Mouse (Mus musculus): ENCODE results near the gene Myo10.

The Myo10 gene

DNA sequence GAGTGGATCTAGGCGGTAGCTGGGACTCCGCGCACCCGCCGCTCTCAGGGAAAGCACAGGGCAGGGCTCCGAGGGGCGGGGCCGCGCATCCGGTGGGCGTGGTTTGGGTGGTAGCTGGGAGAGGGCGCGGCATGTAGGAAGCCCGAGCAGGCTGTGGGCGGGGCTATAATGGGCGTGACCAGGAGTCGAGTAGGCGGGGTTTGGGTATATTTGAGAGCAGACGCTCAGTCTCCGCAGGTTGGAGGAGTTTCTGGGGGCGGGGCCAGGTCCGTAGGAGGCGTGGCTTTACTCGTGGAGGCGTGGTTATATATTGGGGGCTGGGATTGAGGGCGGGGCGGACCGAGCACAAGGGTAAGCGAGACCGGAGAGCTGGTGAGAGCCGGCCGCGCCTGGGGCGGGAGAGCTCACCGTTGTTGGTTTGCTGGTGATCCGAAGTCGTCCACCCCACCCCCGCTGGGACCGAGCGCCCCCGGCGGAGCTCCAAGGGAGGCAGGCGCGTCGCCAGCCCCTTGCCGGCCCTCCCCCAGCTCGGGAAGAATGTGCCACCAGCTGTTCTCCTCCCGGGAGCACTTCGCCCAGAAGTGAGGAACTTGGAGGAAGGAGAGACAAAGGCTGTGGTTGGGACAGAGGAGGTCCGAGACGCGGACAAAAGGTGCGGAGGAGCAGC, at the start of gene Myo10:
Gene Myo10 (plus strand): TSS at position 326 of the 667 bp plus-strand sequence.
- DNase-seq: peak; percentile 89

DNA sequence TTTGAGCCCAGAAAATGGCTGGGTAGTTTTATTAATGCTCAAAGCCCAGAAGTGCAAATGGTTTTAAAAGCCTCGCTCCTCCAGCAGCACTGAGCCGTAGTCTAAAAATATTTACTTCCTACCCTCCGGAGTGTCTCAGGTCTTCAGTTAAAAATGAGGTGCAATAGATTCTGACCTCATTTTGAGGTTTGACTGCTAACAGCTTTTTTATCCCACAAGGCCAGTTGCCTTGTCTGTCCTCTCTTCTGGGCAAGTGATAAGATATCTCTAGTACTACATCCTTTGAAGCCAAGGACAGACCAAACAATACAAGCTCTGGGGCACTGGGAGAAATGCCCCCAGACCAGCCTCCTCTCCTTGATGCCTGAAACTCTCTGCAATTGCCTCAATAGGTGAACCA, 49.2 kb upstream of the Myo10 start:
- no peak for DNase-seq

DNA sequence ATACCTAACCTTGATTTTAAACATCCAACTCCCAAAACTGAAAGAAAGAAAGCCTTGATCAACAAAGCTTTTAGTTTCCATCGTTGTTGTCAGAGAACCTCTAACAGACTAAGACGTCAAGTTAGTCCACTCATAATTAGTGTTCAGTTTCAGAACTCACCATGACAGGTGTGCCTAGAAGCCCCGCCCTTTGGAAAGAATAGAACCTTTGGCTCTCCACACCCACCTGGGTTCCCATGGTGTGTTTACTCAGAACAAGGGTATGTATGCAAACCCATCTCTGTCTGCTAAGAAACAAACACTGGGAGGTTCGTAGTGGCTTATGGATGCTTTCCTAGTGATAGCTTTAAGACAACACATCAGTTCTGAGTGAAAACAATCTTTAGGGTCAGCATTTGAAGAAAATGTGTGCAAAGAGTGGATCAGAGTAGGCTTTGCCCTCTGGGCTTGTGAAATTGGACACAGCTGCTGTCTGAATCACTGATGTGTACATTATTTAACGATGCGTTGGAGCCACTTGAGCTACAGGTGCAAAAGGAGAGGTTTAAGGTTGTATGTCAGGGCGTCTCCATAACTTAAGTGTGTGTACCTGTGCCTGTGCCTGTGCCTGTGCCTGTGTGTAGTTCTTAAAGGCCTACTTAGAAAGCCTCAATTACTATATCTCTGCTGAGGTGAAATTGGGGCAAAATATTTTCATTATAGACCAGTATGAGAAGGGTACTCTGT, 48.3 kb upstream of the Myo10 start:
- DNase-seq: no peak

DNA sequence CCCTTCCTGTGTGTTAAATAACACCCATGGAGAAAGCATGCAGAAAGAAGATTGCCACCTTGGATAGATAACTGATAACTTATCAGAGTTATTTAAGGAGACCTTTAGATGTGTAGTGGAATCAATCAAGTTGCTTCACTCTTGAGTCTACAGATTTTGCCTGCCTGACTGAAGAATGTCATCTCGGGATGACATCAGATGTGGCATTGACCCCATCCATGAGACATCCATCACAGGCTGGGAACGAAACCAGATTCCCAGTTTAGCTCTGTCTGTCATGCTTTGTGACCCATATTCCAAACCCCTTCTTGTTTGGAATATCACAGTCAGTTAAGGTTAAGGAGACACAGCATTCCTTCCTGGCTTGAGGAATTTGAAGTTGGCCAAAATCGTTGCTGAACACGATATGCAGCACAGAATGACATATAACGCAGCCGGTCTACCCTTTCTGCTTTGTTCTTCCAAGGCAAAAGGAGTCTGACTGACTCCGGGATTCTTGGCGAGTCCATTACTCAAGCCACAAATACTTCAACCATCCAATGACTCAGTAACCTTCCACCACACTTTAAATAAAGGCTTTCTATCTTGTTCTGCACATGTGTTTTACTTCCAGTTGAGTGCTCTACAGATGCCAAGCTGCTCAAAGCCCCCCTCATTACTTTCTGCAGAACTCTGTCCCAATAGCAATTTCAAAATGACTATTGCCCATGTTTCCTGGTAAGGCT, 44.8 kb upstream of the Myo10 start:
- no peak for DNase-seq

DNA sequence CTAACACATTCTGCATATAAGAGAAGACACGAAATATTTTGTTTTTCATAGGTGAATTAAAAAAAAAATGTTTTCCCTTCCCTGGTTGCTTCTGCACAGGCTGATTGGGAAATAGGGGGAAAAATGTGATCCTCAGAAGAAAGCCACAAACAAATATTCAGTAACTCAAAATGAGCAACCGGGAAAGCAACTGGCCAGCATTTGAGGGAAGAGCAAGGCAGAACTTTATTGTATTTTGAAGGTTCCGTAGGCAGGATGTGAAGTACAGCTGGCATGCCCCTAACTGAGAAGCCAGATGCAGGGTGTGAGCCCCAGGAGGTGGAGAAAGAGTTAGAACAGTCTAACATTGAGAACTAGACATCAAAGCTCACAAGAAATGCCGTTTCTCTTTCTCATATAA, 44.0 kb upstream of the Myo10 start:
- DNase-seq: no peak

DNA sequence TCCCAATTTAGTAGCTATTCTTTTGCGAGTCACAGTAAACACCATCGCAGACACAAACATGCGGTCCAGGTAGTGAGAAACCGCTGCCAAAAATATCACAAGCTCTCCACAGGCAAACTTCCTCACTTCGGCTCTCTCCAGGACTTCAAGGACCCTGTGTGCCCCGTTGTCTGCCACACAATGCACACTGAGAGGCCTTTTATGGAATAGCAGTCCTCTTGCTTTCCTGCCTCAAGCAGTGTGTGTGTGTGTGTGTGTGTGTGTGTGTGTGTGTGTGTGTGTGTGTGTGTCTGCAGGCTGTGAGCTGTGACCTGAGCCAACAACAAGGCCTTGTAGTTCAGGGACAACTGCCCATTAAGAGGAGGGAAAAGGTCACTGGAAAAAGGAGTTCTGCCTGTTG, 41.6 kb upstream of the Myo10 start:
- no peak for DNase-seq

DNA sequence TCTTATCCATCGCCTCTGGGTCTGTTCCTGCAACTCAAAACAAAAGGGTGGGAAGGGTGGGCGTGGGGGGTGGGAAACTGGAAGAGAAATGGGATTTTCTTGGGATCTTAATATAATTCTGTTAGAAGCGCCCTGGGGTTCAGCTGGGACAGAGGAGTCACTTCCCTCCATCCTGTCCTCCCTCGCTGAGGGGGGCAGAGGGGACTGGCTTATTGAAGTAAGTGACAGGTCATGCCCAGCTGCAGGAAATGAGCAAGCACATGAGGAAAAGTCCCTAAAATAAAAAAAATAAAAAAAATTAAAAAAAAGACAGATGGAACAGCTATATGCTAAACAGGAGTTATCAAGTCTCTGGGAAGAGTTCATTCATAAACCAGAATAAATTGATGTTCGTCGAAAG, 40.3 kb upstream of the Myo10 start:
- no peak for DNase-seq

DNA sequence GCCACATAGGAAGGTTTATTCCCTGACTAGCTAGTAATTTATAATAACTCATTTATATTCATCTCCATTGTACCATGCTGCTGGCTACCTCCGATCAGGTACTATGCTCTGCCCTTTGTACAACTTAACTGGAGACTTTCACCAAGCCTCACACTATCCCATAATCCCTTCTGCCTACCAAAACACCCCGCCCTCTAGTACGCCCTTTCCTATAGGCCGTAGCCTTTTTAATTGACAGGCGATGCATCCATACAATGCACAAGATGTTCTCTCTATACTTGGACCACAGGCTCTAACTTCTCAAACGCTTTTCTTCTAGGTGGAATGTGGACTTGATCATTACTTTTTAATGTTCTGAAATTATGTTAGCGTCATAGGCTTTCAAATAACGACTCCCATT, 39.0 kb upstream of the Myo10 start:
- no peak for DNase-seq

DNA sequence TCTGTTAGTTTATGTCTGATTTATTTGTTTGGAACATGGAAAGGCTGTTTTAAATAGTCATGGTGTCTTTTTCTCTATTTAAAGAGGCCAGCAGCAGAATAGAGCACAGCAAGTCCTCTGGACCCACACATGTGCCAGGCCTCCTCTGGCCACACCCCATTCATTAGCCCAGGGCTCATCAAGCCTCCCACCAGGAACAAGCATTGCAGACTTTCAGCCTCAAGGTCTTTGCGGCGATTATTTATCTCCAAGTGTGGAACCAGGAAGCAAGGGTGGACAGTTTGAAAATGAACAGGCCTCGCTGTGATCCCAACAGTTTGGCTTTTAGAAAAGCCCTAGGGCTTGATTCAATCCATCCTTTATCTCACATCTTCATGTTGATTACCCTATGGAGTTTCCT, 35.5 kb upstream of the Myo10 start:
- no peak for DNase-seq

DNA sequence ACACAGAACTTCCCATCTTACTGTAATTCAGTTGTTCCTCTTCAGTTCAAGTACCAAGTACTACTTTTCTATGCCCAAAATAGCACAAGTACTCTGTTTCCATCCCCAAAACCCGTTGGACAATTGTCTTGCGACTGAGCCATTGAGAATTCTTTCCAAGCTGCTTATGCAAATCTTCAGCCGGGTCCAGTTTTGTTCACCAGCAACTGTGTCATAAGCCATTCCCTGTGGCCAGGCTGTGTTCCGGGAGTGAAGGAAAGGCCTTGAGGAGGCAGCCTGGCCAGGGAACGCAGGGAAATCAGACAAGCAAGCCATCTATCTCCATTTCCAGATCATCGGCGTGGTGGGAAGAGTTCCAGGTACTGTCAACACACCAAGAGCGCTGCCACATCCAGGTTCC, 34.4 kb upstream of the Myo10 start:
- no peak for DNase-seq

DNA sequence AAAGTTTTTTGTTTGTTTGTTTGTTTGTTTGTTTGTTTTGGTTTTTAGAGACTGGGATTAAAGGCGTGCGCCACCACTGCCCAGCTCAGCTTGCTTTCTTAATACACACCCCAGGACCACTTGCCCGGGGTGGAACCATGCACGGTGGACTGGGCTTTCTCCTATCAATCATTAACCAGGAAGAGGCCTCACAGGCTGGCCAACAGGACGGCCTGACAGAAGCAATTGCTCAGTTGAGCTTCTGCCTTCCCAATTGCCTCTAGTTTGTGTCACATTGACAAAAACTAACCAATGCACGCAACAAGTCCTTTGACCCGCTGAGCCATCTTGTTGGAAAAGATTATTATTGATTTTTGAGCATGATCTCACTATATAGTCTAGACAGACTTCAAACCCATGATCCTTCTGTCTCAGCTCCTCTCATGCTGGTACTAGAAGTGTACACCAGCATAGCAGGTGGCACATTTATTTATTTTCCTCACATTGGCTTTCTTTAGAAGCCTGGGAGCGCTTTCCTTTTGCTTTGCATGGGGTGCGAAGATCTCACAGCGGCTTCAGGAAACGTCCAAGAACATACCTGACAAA, 32.9 kb upstream of the Myo10 start:
- DNase-seq: no peak

DNA sequence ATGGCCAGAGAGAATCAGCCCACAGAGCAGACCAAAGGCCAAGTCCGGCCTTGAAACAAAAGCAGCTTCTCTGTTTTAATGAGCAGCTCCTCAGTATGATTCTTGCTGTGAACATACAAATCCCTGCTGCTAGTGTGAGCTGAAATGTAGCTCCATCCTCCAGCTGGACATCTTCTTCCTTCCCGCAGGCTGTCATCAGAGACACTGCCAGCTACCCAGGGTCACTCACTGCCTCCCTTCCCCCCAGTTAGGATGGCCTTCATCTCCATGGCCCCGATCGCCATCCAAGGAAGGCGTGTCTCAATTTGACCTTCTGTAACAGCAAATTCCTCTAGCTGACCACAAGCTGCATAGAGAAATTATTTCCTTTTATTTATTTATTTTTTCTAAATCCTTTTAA, 32.4 kb upstream of the Myo10 start:
- peak; percentile 39 for DNase-seq

DNA sequence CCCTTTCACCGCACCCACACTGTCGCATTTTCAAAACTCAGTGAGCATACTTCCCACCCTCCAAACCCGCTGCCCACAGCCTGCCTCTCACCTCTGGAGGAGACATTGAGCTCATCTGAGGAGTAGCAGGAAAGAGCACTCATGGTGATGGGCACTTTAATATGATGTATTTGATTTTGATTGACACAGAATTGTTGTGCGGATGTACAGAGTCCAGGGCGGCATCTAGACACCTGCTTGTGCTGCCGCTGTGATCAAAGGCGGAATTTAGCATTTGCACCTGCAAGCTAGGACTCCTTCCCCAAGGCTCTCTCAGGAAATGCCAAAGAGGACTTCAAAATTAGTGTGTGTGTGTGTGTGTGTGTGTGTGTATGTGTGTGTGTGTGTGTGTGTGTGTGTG, 31.4 kb upstream of the Myo10 start:
- no peak for DNase-seq

DNA sequence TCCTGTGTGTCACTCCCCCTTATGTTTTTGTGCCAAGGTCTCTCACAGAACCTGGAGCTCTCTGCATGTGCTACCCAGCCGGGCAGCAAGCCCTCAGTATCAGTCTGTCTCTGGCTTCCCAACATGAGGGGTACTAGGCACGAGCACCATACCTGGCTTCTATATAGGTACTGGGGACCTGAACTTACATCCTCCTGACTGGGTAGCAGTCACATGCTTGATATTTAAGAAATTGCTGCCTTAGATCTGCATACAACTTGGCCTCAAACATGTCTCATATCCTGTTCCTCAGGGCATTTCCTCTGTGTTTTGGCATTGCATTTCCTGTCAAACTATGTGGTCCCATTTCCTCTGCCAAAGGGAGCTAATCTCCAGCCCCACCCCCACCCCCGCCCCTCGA, 30.4 kb upstream of the Myo10 start:
- no peak for DNase-seq

DNA sequence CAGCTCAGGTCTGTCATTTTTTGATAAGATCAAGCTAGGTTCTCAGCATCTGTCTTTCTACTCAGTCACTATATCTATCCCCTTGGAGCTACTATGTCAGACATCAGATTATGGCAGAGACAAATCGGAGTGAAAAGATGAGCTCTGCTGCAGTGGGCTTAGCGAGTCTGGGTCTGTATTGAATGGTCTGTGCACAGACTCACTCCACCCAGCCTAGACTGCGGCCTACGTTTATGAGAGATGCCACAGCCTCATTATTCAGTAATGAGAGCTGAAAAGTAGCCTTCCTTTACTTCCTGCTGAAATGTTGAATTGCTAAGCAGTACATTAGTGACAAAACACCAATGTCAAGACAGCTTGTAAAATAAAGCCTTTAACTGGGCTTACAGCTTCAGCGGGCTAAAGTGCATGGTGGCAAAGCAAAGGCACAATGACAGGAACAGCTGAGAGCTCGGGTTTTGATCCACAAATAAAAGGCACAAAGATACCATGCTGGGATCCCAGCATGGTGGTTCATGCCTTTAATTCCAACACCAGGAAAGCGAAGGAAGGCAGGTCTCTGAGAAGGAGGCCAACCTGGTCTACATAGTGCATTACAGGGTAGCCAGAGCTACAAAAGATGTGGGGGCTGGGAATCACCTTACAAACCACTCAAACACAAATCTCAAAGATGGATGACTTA, 28.7 kb upstream of the Myo10 start:
- DNase-seq: no peak

DNA sequence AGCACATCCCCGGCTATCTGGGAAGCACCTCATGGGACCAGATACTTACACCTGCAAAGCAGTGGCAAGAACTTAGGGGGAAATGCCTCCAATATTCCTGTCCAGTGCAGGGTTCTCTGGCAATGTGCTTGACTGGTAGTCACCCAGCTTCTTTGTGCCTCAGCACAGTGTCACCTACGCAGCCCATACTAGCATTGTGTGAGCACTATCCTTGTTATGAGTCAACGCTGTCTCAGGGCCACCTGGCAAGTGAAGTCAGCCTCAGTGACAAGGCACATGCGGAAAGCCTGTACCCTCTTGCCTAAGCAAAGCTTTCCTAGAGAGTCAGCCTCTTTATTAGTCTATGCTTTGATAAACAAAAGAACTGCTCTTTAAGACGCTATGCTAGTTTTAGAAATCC, 24.0 kb upstream of the Myo10 start:
- DNase-seq: no peak

DNA sequence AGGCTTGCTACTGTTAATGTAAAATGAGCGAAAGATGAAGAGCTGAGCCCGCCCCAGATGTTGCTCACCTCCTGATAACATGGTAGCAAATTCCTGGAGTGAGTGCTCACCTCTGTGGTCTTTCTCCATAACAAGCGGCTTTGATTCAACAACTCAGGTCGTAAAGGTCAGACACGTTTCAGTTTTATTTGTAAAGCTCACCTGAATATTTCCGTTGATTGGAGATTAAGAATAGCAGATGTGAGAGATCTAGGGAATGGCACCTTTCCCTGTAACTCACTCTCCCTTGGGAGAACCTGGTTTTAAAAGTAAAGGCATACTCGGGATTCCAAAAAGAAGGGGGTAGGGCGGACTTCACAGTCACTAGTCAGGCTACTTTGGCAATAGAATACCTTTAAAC, 20.0 kb upstream of the Myo10 start:
- no peak for DNase-seq

DNA sequence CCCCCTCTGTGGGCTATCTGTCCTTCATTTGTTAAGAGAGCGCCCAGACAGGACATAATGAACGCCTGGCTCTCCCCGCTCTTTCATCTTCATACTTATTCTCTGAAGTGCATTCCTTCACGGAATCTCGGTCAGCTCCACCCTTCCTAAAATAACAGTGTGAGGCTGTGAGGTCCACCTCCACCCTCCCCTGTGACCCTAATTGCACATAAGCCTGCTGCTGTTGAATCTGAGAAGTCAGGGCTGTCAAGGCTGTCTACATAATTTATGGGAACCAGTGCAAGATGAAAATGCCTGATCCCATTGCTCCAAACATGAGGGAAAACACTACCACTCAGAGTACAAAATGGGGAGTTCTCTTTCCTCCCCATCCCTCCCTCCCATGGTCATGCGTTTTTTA, 19.0 kb upstream of the Myo10 start:
- DNase-seq: no peak

DNA sequence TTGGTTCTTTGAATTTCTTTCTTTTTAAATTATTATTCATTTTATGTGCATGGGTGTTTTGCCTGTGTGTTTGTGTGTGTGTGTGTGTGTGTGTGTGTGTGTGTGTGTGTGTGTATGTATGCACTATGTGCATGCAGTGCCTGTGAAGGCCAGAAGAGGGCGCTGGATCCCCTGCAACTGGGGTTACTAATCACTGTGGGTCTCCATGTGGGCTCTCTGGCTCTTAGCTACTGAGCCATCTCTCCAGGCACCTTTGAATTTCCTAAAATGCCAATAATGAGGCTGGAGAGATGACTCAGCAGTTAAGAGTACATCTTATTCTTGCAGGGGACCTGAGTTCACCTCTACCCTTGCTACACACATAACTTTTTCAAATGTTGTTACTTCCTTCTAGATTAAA, 18.1 kb upstream of the Myo10 start:
- DNase-seq: no peak

DNA sequence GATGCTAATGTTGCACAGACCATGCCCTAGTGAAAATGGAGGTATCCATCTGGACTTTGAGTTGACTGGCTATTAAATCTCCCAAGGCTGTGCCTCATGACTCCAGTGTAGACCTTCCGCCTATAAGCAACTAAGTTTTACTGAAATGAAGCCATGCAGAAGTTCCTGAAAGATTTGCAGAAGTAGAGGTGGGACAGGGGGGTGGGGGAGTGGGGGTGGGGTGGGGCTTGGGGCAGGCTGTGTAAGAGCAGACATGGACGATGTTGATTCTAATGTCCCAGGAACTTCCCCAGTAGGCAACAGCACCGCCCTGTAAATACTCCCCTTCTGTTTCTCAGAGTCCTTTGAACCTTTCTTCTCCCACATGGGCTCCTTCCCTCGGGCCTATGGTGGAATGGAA, 16.9 kb upstream of the Myo10 start:
- no peak for DNase-seq

DNA sequence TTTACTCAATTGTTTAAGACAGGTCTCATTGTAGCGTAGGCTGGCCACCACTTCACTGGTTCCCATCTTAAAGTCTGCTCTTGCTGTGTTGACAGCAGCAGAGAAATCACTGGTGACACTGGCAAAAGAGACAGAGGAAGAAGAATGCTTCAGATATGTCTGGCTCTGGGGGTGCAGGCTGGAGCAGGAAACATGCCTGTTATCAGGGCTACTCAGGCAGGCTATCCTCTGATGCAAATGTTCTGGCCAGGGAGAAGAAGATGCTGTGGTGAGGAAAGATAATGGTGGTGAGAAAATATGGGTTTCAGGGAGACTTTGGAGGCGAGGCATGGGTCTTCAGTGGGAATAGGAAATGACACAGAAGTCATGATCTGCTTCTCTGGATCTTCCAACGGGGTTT, 13.6 kb upstream of the Myo10 start:
- no peak for DNase-seq

DNA sequence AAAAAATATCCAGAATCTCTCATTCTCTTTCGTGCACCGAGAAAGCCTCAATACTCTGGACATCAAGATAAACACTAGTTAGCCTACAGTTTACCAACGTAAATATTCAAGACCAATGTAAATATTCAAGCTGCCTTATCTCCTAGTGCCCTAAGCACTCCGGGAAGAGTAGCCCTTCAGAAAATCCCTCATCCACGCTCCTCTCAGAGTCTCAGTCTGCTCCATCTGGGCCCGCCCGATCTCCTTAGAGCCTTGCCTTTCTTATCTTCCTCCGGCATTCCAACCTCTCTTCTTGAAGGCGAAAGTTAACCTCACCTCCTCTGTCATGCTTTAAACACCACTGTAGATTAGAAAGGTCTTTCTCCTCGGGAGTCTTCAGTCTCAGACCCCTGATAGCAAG, 13.1 kb upstream of the Myo10 start:
- no peak for DNase-seq

DNA sequence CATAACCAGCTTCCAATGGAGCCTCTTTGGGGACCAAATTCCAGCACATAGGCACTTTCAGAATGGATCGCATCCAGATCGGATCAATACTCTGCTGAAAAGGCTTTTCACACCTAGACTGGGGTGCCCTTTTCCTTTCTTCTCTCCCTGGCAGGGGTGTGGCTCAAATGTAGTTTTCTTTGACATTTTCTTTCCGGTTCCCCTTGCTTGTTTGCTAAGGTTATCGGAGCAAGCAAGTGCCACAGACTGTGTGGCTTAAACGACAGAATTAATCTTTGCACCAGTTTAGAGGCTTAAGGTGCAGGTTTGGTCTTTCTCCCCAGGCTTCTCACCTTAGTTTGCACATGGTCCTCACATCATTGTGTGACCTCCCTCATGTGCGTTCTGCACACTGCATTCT, 11.1 kb upstream of the Myo10 start:
- DNase-seq: no peak

All from cerebellum, adult 8-10 months (tissue).